Mouse (Mus musculus): ENCODE measurements around the gene Hsf4. TPM values are rescaled to one million over a fixed set of nuclear protein-coding genes. Genes with fewer than 3 reads are reported as not detected.

Gene Hsf4
- polyA plus RNA-seq, 1 experiment from 2014 or later = 0.33 TPM

DNA sequence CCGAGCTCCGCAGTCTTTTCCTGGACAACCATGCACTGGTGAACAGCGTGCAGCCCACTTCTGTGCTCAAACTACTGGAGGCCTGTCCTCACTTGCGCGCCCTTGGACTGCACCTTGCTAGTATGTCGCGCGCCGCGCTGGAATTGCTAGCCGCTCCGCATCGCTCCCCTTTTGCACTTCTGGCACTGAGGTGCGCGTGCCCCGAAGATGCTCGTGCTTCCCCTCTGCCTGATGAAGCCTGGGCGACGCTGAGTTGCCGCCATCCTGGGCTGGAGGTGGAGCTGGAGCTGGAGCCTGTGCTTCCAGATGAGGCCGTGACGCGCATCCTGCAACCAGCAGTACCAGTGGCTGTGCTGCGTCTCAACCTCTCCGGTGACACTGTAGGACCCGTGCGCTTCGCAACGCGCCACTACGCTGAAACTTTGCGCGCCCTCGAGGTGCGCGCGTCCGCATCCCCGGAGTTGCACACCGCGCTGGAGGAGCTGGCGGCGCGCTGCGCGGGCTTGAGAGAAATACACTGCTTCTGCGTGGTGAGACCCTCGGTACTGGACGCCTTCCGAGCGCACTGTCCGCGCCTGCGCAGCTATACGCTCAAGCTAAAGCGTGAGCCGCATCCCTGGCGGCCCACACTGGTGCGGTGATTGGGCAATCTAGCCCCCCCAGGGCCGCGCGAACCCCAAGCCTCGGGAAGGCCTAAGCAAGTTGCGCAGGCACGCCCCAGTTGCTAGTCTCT lies 1.1 kb upstream of the Hsf4 start:
- no peak for TF ChIP-seq CTCF (IDR thresholded peaks at IDR 0.05; ENCODE audit: low read depth)
- Histone ChIP-seq H3K4me1 (ENCODE audit: insufficient read depth) (peaks cover 30% of the 10 kb centered on the region), H3K4me3 (ENCODE audit: low read depth, low read length) (peak overlapping the region; percentile 44), H3K9ac (peak overlapping the region; percentile 26; the same call in 1 of the 2 replicates), H3K4me2 (peak overlapping the region; percentile 89), H3K27me3 (ENCODE audit: insufficient read depth, low read length) (peaks cover 70% of the 10 kb centered on the region), H3K36me3 (ENCODE audit: insufficient read depth) (no peaks in the 10 kb centered on the region), H3K9me3 (ENCODE audit: low read depth, low read length) (no peaks in the 10 kb centered on the region), H3K27ac (ENCODE audit: low read depth) (no peak overlapping the region)
- under 1% methylated on average over 65 of the region's 65 CpGs for WGBS
- DNase-seq (peak; percentile 85), ATAC-seq (ENCODE audit: insufficient read depth) (peak; percentile 62)

DNA sequence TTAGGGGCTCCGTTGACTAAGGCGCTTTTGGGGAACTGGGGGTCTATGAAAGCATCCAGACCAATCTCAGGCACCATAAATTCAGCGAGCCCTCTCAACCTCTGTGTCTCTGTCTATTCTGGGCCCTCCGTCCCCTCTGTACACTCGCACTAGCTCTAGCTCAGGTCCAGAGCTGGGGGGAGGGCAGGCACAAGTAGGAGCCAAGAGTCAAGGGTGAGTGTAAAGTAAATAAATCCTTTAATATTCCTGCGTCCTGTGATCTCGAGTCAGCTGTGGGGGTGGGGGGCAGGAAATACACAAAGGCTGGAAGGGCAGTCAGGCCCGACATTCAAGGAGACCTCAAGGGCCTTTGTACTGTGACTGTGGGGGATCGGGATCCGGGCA lies 534 bp upstream of the Hsf4 start:
- Histone ChIP-seq H3K4me1 (ENCODE audit: insufficient read depth) (peaks cover 30% of the 10 kb centered on the region), H3K9ac (peak overlapping the region; percentile 40), H3K27ac (ENCODE audit: low read depth) (no peak overlapping the region), H3K36me3 (ENCODE audit: insufficient read depth) (no peaks in the 10 kb centered on the region), H3K4me2 (peak overlapping the region; percentile 89), H3K27me3 (ENCODE audit: insufficient read depth, low read length) (peaks cover 72% of the 10 kb centered on the region), H3K4me3 (ENCODE audit: low read depth, low read length) (peak overlapping the region; percentile 44), H3K9me3 (ENCODE audit: low read depth, low read length) (no peaks in the 10 kb centered on the region)
- WGBS = 1% methylated on average over 10 of the region's 10 CpGs
- no peak for TF ChIP-seq CTCF (IDR thresholded peaks at IDR 0.05; ENCODE audit: low read depth)
- ATAC-seq (ENCODE audit: insufficient read depth) (no peak; the same call in 1 of the 2 replicates), DNase-seq (no peak)

DNA sequence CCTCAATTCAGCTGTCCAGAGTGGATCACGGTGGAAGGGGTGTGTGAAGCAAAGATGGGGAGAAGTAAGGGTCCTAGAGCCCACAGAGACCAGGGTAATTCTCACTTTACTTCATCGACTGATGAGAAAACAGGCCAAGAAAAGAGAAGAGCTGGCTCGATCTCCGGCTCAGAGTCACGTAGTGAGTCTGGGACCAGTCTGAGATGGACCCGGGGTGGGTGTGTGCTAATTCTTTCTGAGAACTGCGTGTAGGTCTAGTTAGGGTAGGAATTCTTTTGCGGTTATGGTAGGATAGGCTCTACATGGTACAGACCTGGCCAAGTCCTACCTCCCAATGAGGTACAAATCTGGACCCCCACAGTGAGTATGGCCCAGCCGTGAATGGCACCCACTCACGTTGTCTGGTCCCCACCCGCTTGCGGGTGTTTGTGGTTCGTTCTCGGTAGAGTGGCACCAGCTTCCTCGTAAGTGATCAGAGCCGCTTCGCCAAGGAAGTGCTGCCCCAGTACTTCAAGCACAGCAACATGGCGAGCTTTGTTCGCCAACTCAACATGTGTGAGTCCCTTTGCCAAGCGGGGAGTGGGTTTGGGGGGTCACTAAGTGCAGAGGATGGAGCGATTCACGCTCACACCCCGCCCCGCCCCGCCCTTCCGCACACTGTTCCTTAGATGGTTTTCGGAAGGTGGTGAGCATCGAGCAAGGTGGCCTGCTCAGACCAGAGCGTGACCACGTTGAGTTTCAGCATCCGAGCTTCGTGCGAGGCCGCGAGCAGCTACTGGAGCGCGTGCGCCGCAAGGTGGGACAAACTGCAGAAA lies 707 bp downstream of the Hsf4 start:
- peak overlapping the region; percentile 89 for H3K4me2 ChIP-seq
- peak overlapping the region; percentile 44 for H3K4me3 ChIP-seq (ENCODE audit: low read depth, low read length)
- no peak overlapping the region for H3K27ac ChIP-seq (ENCODE audit: low read depth)
- H3K4me1 ChIP-seq (ENCODE audit: insufficient read depth) = peaks cover 24% of the 10 kb centered on the region
- no peak for TF ChIP-seq CTCF (IDR thresholded peaks at IDR 0.05; ENCODE audit: low read depth)
- ATAC-seq (ENCODE audit: insufficient read depth) (no peak), DNase-seq (no peak)
- 4% methylated on average over 39 of the region's 39 CpGs for WGBS
- no peaks in the 10 kb centered on the region for H3K9me3 ChIP-seq (ENCODE audit: low read depth, low read length)
- H3K27me3 ChIP-seq (ENCODE audit: insufficient read depth, low read length) = peaks cover 84% of the 10 kb centered on the region
- no peaks in the 10 kb centered on the region for H3K36me3 ChIP-seq (ENCODE audit: insufficient read depth)
- H3K9ac ChIP-seq = peak overlapping the region; percentile 40; the same call in 1 of the 2 replicates

DNA sequence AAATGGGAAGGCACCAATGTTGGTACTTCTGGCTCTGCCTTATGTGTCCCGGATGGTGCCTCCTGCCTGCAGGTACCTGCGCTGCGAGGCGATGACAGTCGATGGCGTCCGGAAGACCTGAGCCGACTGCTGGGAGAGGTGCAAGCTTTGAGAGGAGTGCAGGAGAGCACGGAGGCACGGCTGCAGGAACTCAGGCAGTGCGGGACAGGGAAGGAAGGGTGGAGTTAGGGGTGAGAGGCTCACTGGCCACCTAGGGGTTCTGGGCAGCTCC lies 1.2 kb downstream of the Hsf4 start:
- Histone ChIP-seq H3K4me2 (no peak overlapping the region), H3K9ac (no peak overlapping the region), H3K27ac (ENCODE audit: low read depth) (no peak overlapping the region), H3K4me1 (ENCODE audit: insufficient read depth) (peaks cover 22% of the 10 kb centered on the region), H3K4me3 (ENCODE audit: low read depth, low read length) (no peak overlapping the region), H3K9me3 (ENCODE audit: low read depth, low read length) (no peaks in the 10 kb centered on the region), H3K27me3 (ENCODE audit: insufficient read depth, low read length) (peaks cover 89% of the 10 kb centered on the region), H3K36me3 (ENCODE audit: insufficient read depth) (no peaks in the 10 kb centered on the region)
- TF ChIP-seq CTCF (IDR thresholded peaks at IDR 0.05; ENCODE audit: low read depth) = no peak
- WGBS = 4% methylated on average over 11 of the region's 11 CpGs
- no peak for DNase-seq
- no peak for ATAC-seq (ENCODE audit: insufficient read depth)

DNA sequence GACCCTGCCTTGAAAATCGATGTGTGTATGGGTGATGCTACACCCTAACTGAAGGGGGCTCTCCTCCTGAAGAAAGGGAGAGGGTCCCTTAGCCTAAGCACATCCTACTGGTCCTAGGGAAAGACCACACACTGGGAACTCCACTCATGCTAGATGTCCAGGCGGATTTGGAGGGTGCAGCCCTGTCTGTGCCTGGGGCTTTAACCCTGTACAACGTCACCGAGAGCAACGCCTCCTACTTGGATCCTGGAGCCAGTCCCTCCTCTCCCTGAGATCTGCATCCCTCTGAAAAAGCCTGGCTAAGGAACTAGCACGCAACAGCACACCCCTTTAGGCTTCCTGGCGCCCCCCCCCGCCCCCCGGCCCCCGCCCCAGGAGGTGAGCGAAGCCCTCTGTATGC lies 5.8 kb downstream of the Hsf4 start:
- H3K27ac ChIP-seq (ENCODE audit: low read depth) = no peak overlapping the region
- peak overlapping the region; percentile 77; the same call in 1 of the 2 replicates for H3K4me2 ChIP-seq
- H3K27me3 ChIP-seq (ENCODE audit: insufficient read depth, low read length) = peaks cover 90% of the 10 kb centered on the region
- H3K9me3 ChIP-seq (ENCODE audit: low read depth, low read length) = no peaks in the 10 kb centered on the region
- H3K36me3 ChIP-seq (ENCODE audit: insufficient read depth) = 0 out of 2 replicates have a peak, but pooled peaks cover 2% of the 10 kb centered on the region
- 12% methylated on average over 11 of the region's 11 CpGs for WGBS
- H3K4me1 ChIP-seq (ENCODE audit: insufficient read depth) = peaks cover 8% of the 10 kb centered on the region
- ATAC-seq (ENCODE audit: insufficient read depth) (no peak), DNase-seq (no peak)
- no peak overlapping the region for H3K4me3 ChIP-seq (ENCODE audit: low read depth, low read length)
- H3K9ac ChIP-seq = no peak overlapping the region
- TF ChIP-seq CTCF (IDR thresholded peaks at IDR 0.05; ENCODE audit: low read depth) = no peak

DNA sequence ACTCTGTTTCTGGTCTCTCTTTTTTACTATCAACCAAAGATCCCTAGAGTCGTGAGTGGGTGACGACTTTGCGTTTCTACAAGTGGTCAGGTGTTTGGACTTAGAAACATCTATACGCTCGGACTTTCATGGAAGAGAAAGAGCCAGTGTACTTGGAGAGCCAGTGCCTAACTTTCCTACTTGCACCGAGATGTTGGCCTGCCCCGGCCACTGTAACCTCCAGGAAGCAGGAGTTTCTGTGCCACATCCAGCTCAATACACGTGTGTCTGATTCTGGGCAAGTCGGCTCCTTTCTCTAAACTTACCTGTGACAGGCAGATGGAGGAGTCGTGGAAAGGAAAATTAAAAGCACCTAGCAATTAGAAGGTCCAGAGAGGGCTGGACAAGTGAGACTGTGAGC lies 6.2 kb downstream of the Hsf4 start, which contains the start of gene Nol3:
Nol3 (plus strand) TSS at position 301 of the 400 bp plus-strand sequence.
- H3K9ac ChIP-seq = peak within 1 kb of the TSS; percentile 28; the same call in 1 of the 2 replicates
- H3K9me3 ChIP-seq (ENCODE audit: low read depth, low read length) = no peaks in the 10 kb centered on the region
- no peak for DNase-seq
- WGBS = 6% methylated on average over 10 of the region's 10 CpGs
- H3K36me3 ChIP-seq (ENCODE audit: insufficient read depth) = 0 out of 2 replicates have a peak, but pooled peaks cover 2% of the 10 kb centered on the region
- peaks cover 86% of the 10 kb centered on the region for H3K27me3 ChIP-seq (ENCODE audit: insufficient read depth, low read length)
- H3K4me1 ChIP-seq (ENCODE audit: insufficient read depth) = peaks cover 4% of the 10 kb centered on the region
- H3K4me3 ChIP-seq (ENCODE audit: low read depth, low read length) = peak within 1 kb of the TSS; percentile 39
- ATAC-seq (ENCODE audit: insufficient read depth) = no peak
- peak within 1 kb of the TSS; percentile 77 for H3K4me2 ChIP-seq
- TF ChIP-seq CTCF (IDR thresholded peaks at IDR 0.05; ENCODE audit: low read depth) = no peak
- H3K27ac ChIP-seq (ENCODE audit: low read depth) = no peak within 1 kb of the TSS
